Mouse (Mus musculus): Measurements from ENCODE around the gene Hbb-bt. TPM values are rescaled to one million over a fixed set of nuclear protein-coding genes. Genes with fewer than 3 reads are reported as not detected.
"Not testable (repeated sequence)": the region's sequence is repeated elsewhere in the genome, so short reads cannot be mapped to it uniquely, and the experiment has no call there.

Hbb-bt gene
- polyA plus RNA-seq, 1 experiment from 2014 or later = 10,944 TPM

- H3K27ac ChIP-seq (replicated peaks) = not testable (repeated sequence)
Observed at GRCm38 (mm10) chr7:103808120-103808519, 5.7 kb downstream of the Hbb-bt start.

GRCm38 (mm10) chr7:103806856-103807255 lies 6.9 kb downstream of the Hbb-bt start:
- WGBS = 63% methylated on average over 1 of the region's 1 CpGs
- Histone ChIP-seq H3K4me2 (no peak overlapping the region), H3K36me3 (no peaks in the 10 kb centered on the region), H3K4me1 (peaks cover 9% of the 10 kb centered on the region), H3K9me3 (0 out of 2 replicates have a peak, but pooled peaks cover 2% of the 10 kb centered on the region), H3K27ac (replicated peaks) (no peak overlapping the region), H3K4me3 (no peak overlapping the region), H3K27me3 (replicated peaks) (no peaks in the 10 kb centered on the region), H3K9ac (no peak overlapping the region)
- ATAC-seq (ENCODE audit: extremely low read depth, insufficient number of reproducible peaks, low FRiP score, low TSS enrichment) = no peak

More at GRCm38 (mm10) chr7:103808120-103808519, 5.7 kb downstream of the Hbb-bt start:
- H3K4me1 ChIP-seq; H3K27me3 ChIP-seq (replicated peaks); ATAC-seq (ENCODE audit: extremely low read depth, insufficient number of reproducible peaks, low FRiP score, low TSS enrichment); H3K36me3 ChIP-seq; H3K9ac ChIP-seq; H3K9me3 ChIP-seq; H3K4me3 ChIP-seq; H3K4me2 ChIP-seq: not testable (repeated sequence)
- 54% methylated on average over 2 of the region's 2 CpGs for WGBS

GRCm38 (mm10) chr7:103792669-103793388 lies 21.0 kb downstream of the Hbb-bt start:
- no peaks in the 10 kb centered on the region for H3K36me3 ChIP-seq
- no peaks in the 10 kb centered on the region for H3K27me3 ChIP-seq (replicated peaks)
- H3K27ac ChIP-seq (replicated peaks) = no peak overlapping the region
- 22% methylated on average over 4 of the region's 4 CpGs for WGBS
- H3K4me1 ChIP-seq = no peaks in the 10 kb centered on the region
- no peak; the same call in 1 of the 2 replicates for ATAC-seq (ENCODE audit: extremely low read depth, insufficient number of reproducible peaks, low FRiP score, low TSS enrichment)
- H3K4me3 ChIP-seq = no peak overlapping the region
- H3K4me2 ChIP-seq = no peak overlapping the region
- no peak overlapping the region for H3K9ac ChIP-seq
- no peaks in the 10 kb centered on the region for H3K9me3 ChIP-seq

GRCm38 (mm10) chr7:103791721-103792120 lies 22.1 kb downstream of the Hbb-bt start, which contains the start of gene Olfr67:
TSS of gene Olfr67 (minus strand) at chr7:103791821.
- no peaks in the 10 kb centered on the region for H3K4me1 ChIP-seq
- H3K9me3 ChIP-seq = no peaks in the 10 kb centered on the region
- no peak within 1 kb of the TSS for H3K9ac ChIP-seq
- H3K36me3 ChIP-seq = no peaks in the 10 kb centered on the region
- H3K4me2 ChIP-seq = no peak within 1 kb of the TSS
- no peak for ATAC-seq (ENCODE audit: extremely low read depth, insufficient number of reproducible peaks, low FRiP score, low TSS enrichment)
- H3K27ac ChIP-seq (replicated peaks) = no peak within 1 kb of the TSS
- no peak within 1 kb of the TSS for H3K4me3 ChIP-seq
- WGBS = 64% methylated on average over 3 of the region's 3 CpGs
- no peaks in the 10 kb centered on the region for H3K27me3 ChIP-seq (replicated peaks)

- no peak within 1 kb of the TSS for H3K9ac ChIP-seq
- H3K4me3 ChIP-seq = no peak within 1 kb of the TSS
- ATAC-seq (ENCODE audit: extremely low read depth, insufficient number of reproducible peaks, low FRiP score, low TSS enrichment) = no peak
- H3K4me2 ChIP-seq = no peak within 1 kb of the TSS
- H3K36me3 ChIP-seq = no peaks in the 10 kb centered on the region
- no peak within 1 kb of the TSS for H3K27ac ChIP-seq (replicated peaks)
- H3K9me3 ChIP-seq = no peaks in the 10 kb centered on the region
- H3K27me3 ChIP-seq (replicated peaks) = no peaks in the 10 kb centered on the region
- 70% methylated on average over 3 of the region's 3 CpGs for WGBS
- no peaks in the 10 kb centered on the region for H3K4me1 ChIP-seq
Observed at GRCm38 (mm10) chr7:103779598-103779997, 34.2 kb downstream of the Hbb-bt start, which contains the start of gene Olfr68. TSS of gene Olfr68 (minus strand) at chr7:103779698.

GRCm38 (mm10) chr7:103777652-103778051 lies 36.1 kb downstream of the Hbb-bt start:
- not testable (repeated sequence) for H3K4me2 ChIP-seq; H3K4me1 ChIP-seq; H3K9me3 ChIP-seq; ATAC-seq (ENCODE audit: extremely low read depth, insufficient number of reproducible peaks, low FRiP score, low TSS enrichment); H3K27me3 ChIP-seq (replicated peaks); H3K4me3 ChIP-seq; H3K36me3 ChIP-seq; H3K9ac ChIP-seq; H3K27ac ChIP-seq (replicated peaks)
- 57% methylated on average over 4 of the region's 4 CpGs for WGBS

- no peak within 1 kb of the TSS for H3K4me2 ChIP-seq
- no peak within 1 kb of the TSS for H3K9ac ChIP-seq
- no peaks in the 10 kb centered on the region for H3K9me3 ChIP-seq
- no peaks in the 10 kb centered on the region for H3K27me3 ChIP-seq (replicated peaks)
- WGBS = 68% methylated on average over 2 of the region's 2 CpGs
- no peaks in the 10 kb centered on the region for H3K4me1 ChIP-seq
- H3K4me3 ChIP-seq = no peak within 1 kb of the TSS
- no peak for ATAC-seq (ENCODE audit: extremely low read depth, insufficient number of reproducible peaks, low FRiP score, low TSS enrichment)
- no peak within 1 kb of the TSS for H3K27ac ChIP-seq (replicated peaks)
- H3K36me3 ChIP-seq = no peaks in the 10 kb centered on the region
Observed at GRCm38 (mm10) chr7:103771494-103771893, 42.3 kb downstream of the Hbb-bt start, which contains the start of gene Olfr69. TSS of gene Olfr69 (minus strand) at chr7:103771594.

GRCm38 (mm10) chr7:103767687-103768086 lies 46.1 kb downstream of the Hbb-bt start:
- H3K4me2 ChIP-seq; H3K4me1 ChIP-seq; H3K27me3 ChIP-seq (replicated peaks); ATAC-seq (ENCODE audit: extremely low read depth, insufficient number of reproducible peaks, low FRiP score, low TSS enrichment); H3K4me3 ChIP-seq; H3K36me3 ChIP-seq; H3K9ac ChIP-seq; H3K27ac ChIP-seq (replicated peaks); H3K9me3 ChIP-seq: not testable (repeated sequence)
- 70% methylated on average over 6 of the region's 6 CpGs for WGBS

Other genes starting within 250 kb of the Hbb-bt start
- gene Olfr616, start 244.9 kb downstream of the Hbb-bt start, polyA plus RNA-seq (2015; fragmentation: Nextera tagmentation; extraction: Ambion mirVana) = not detected in 2 replicates
- not detected in 2 replicates for gene Olfr617, start 240.9 kb downstream of the Hbb-bt start, polyA plus RNA-seq (2015; fragmentation: Nextera tagmentation; extraction: Ambion mirVana)
- gene Olfr618, start 223.9 kb downstream of the Hbb-bt start, polyA plus RNA-seq (2015; fragmentation: Nextera tagmentation; extraction: Ambion mirVana) = not detected in 2 replicates
- not detected in 2 replicates for gene Olfr619, start 213.4 kb downstream of the Hbb-bt start, polyA plus RNA-seq (2015; fragmentation: Nextera tagmentation; extraction: Ambion mirVana)
- gene Olfr620, start 201.5 kb downstream of the Hbb-bt start, polyA plus RNA-seq (2015; fragmentation: Nextera tagmentation; extraction: Ambion mirVana) = not detected in 2 replicates
- gene Olfr622, start 171.3 kb downstream of the Hbb-bt start, polyA plus RNA-seq (2015; fragmentation: Nextera tagmentation; extraction: Ambion mirVana) = not detected in 2 replicates
- not detected in 2 replicates for gene Olfr623, start 150.3 kb downstream of the Hbb-bt start, polyA plus RNA-seq (2015; fragmentation: Nextera tagmentation; extraction: Ambion mirVana)
- 0.03 TPM in 1 of 2 replicates, not detected in the other for gene Olfr624, start 142.8 kb downstream of the Hbb-bt start, polyA plus RNA-seq (2015; fragmentation: Nextera tagmentation; extraction: Ambion mirVana)
- not detected in 2 replicates for gene Olfr625-ps1, start 131.3 kb downstream of the Hbb-bt start, polyA plus RNA-seq (2015; fragmentation: Nextera tagmentation; extraction: Ambion mirVana)
- not detected in 2 replicates for gene Olfr243, start 99.3 kb downstream of the Hbb-bt start, polyA plus RNA-seq (2015; fragmentation: Nextera tagmentation; extraction: Ambion mirVana)
- not detected in 2 replicates for gene Olfr628, start 83.6 kb downstream of the Hbb-bt start, polyA plus RNA-seq (2015; fragmentation: Nextera tagmentation; extraction: Ambion mirVana)
- not detected in 2 replicates for gene Olfr629, start 69.1 kb downstream of the Hbb-bt start, polyA plus RNA-seq (2015; fragmentation: Nextera tagmentation; extraction: Ambion mirVana)
- gene Olfr630, start 56.7 kb downstream of the Hbb-bt start, polyA plus RNA-seq (2015; fragmentation: Nextera tagmentation; extraction: Ambion mirVana) = not detected in 2 replicates
- not detected in 2 replicates for gene Olfr69, start 42.4 kb downstream of the Hbb-bt start, polyA plus RNA-seq (2015; fragmentation: Nextera tagmentation; extraction: Ambion mirVana)
- not detected in 2 replicates for gene Olfr68, start 34.3 kb downstream of the Hbb-bt start, polyA plus RNA-seq (2015; fragmentation: Nextera tagmentation; extraction: Ambion mirVana)
- gene Olfr67, start 22.2 kb downstream of the Hbb-bt start, polyA plus RNA-seq (2015; fragmentation: Nextera tagmentation; extraction: Ambion mirVana) = not detected in 2 replicates
- gene Hbb-bs, start 14.1 kb upstream of the Hbb-bt start, polyA plus RNA-seq (2015; fragmentation: Nextera tagmentation; extraction: Ambion mirVana) = 15,930 and 21,711 TPM in 2 replicates
- not detected in 2 replicates for gene Hbb-bh2, start 26.5 kb upstream of the Hbb-bt start, polyA plus RNA-seq (2015; fragmentation: Nextera tagmentation; extraction: Ambion mirVana)
- 230 and 536 TPM in 2 replicates for gene Hbb-bh1, start 29.2 kb upstream of the Hbb-bt start, polyA plus RNA-seq (2015; fragmentation: Nextera tagmentation; extraction: Ambion mirVana)
- 25,617 and 43,684 TPM in 2 replicates for gene Hbb-y, start 39.2 kb upstream of the Hbb-bt start, polyA plus RNA-seq (2015; fragmentation: Nextera tagmentation; extraction: Ambion mirVana)
- not detected in 2 replicates for gene Olfr66, start 72.3 kb upstream of the Hbb-bt start, polyA plus RNA-seq (2015; fragmentation: Nextera tagmentation; extraction: Ambion mirVana)
- not detected in 2 replicates for gene Olfr64, start 80.5 kb upstream of the Hbb-bt start, polyA plus RNA-seq (2015; fragmentation: Nextera tagmentation; extraction: Ambion mirVana)
- not detected in 2 replicates for gene Olfr65, start 89.5 kb upstream of the Hbb-bt start, polyA plus RNA-seq (2015; fragmentation: Nextera tagmentation; extraction: Ambion mirVana)
- not detected in 2 replicates for gene Olfr631, start 114.8 kb upstream of the Hbb-bt start, polyA plus RNA-seq (2015; fragmentation: Nextera tagmentation; extraction: Ambion mirVana)
- gene Olfr632, start 120.4 kb upstream of the Hbb-bt start, polyA plus RNA-seq (2015; fragmentation: Nextera tagmentation; extraction: Ambion mirVana) = not detected in 2 replicates
- not detected in 2 replicates for gene Olfr633, start 130.4 kb upstream of the Hbb-bt start, polyA plus RNA-seq (2015; fragmentation: Nextera tagmentation; extraction: Ambion mirVana)
- not detected in 2 replicates for gene Olfr635, start 157.2 kb upstream of the Hbb-bt start, polyA plus RNA-seq (2015; fragmentation: Nextera tagmentation; extraction: Ambion mirVana)
- gene Olfr638, start 184.8 kb upstream of the Hbb-bt start, polyA plus RNA-seq (2015; fragmentation: Nextera tagmentation; extraction: Ambion mirVana) = not detected in 2 replicates
- gene Olfr639, start 203.3 kb upstream of the Hbb-bt start, polyA plus RNA-seq (2015; fragmentation: Nextera tagmentation; extraction: Ambion mirVana) = not detected in 2 replicates
- not detected in 2 replicates for gene Olfr640, start 211.6 kb upstream of the Hbb-bt start, polyA plus RNA-seq (2015; fragmentation: Nextera tagmentation; extraction: Ambion mirVana)
- gene Olfr641, start 221.4 kb upstream of the Hbb-bt start, polyA plus RNA-seq (2015; fragmentation: Nextera tagmentation; extraction: Ambion mirVana) = not detected in 2 replicates
- not detected in 2 replicates for gene Olfr642, start 238.7 kb upstream of the Hbb-bt start, polyA plus RNA-seq (2015; fragmentation: Nextera tagmentation; extraction: Ambion mirVana)
- gene 4930516K23Rik, start 247.4 kb upstream of the Hbb-bt start, polyA plus RNA-seq (2015; fragmentation: Nextera tagmentation; extraction: Ambion mirVana) = not detected in 2 replicates

Measured in heart, embryonic 13.5 days (tissue).